Mouse (Mus musculus): Measurements from ENCODE around the gene Atxn2. TPM values are rescaled to one million over a fixed set of nuclear protein-coding genes. Genes with fewer than 3 reads are reported as not detected.
"Not testable (repeated sequence)": the region's sequence is repeated elsewhere in the genome, so short reads cannot be mapped to it uniquely, and the experiment has no call there.

Atxn2 gene
- total RNA-seq, 2 experiments from 2014 or later: 41.5 to 73.0 TPM

DNA sequence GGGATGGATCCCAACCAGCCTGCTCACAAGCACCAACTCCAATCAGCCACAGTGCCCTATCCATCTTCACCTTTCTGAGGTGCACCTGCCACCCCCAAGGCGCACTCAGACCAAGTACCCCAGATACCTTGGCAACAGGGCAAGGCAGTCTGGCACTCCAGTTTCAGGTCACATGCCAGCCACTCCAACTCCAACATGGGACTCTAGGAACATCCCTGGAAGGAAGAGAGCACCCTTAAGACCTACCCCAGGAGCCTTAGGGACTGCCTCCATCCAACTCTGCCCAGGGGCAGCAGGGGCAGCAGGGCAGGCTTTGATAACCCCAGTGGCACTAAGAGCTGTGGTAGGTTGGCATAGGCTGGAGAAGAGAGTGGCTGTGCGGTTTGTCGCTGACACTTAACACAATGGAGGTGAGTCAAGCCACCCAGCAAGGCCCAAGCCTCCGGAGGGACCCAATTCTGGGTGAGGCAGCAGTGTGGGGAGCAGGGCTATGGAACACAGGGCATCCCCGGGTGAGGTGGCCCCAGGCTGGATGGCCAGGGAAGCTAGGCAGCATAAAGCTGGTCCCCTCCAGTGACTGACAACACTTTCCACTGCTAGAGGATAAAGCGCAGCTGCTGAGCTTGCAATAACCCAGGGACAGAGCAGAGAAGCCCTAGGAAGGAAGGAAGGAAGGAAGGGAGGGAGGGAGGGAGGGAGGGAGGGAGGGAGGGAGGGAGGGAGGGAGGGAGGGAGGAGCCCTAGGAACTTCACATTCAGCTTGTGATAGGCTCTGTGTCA lies 121.4 kb downstream of the Atxn2 start:
- ATAC-seq (replicated peaks; ENCODE audit: poor library complexity, severe bottlenecking): no peak

DNA sequence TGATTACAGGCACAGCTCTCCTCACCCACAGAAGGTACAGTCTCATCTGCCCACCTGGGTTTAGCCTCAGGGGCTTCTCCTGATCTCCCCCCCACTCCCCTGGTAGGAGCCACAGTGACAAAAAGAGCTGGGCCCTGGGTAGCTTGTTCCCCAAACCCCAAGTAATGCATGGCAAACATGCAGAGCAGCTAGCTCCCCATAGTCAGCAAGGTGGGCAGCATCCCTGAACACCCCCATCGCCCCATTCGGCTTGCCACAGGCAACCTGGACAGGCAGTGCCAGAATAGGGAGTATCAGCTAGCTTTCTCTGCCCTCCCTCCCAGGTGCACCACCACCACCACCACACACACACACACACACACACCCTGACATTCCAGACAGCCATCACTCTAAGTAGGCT lies 122.0 kb downstream of the Atxn2 start:
- ATAC-seq (replicated peaks; ENCODE audit: poor library complexity, severe bottlenecking): no peak

DNA sequence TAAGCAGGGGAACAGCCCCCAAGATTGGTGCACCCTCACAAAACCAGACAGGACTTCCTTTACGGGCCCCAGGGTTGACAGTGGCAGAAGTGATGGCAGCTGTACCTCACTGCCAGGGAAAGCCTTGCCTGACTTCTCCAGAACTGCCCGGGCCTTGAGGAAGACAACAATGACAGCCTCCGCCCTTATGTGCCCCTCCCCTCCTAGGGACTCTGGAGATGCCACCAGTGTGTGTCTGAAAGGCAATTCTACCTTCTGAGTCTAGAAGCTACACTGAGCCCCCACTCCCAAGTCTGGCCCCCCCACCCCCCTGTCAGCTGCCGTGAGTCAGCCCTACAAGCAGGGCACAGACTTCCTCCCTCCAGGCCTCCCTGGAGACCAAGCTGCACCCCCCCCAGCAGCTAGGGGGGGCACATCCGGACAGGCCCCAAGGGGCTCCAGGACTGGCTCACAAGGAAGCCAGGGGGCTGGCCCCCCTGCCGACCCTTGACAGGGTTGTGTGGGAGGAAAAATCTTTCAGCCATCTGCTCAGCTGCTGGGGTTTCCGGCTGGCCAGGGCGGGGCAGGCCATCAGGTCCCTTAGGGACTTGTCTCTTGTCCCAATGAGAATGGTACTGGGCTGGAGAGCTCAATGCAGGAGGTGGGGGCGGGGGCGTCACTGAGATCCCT lies 122.6 kb downstream of the Atxn2 start:
- peak; percentile 20 for ATAC-seq (replicated peaks; ENCODE audit: poor library complexity, severe bottlenecking)

DNA sequence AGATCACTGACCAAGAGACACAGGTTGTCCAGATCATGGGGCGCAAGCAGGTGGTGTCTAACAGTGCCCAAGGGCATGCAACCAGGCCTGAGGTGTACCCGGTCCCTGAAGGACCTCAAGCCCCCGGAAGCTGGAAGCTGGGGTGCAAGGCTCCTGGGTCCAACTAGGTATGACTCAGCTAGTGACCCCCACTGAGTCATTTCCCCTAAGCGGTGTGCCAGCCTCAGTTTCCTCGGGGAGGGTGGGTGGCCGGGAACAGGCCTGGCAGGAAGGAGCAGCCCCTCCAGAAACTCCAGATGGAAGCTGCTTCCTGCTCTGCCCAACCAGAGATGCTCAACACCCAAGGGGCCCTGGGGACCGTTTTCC lies 123.1 kb downstream of the Atxn2 start:
- ATAC-seq (replicated peaks; ENCODE audit: poor library complexity, severe bottlenecking): no peak

DNA sequence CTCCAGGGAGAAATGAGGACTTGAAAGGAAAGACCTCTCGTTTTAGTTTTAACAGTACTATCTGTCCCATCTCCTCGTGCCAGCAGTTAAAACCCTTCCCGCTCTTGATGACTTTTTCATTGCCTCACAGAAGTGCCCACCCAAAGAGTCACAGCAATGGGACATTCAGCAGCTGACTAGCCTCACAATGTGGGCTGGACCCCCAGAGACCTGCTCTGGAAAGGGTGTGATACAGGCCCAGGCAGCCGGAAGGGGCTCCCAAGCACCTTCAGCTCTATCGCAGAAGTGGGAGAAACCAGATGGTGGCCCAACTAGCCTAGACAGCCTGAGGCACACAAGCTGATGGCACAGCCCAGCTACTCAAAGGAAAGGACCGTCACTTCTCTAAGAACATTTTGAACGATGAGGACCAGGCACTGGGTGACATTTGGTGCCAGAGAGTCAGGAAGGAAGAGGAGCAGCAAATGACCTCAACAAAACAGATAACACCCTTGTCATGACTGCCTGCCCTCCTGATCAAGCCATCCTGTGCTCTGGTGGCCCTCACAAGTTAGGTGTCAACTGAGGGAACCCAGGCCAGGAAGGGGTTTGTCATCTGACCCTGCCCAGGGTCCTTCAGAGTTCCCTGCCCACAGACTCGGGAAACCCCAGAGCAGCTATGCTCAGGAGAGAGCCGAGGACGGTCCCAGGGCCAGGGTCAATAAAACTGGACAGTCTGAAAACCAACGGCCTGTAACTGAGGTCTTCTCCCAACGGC lies 124.0 kb downstream of the Atxn2 start:
- no peak for ATAC-seq (replicated peaks; ENCODE audit: poor library complexity, severe bottlenecking)

DNA sequence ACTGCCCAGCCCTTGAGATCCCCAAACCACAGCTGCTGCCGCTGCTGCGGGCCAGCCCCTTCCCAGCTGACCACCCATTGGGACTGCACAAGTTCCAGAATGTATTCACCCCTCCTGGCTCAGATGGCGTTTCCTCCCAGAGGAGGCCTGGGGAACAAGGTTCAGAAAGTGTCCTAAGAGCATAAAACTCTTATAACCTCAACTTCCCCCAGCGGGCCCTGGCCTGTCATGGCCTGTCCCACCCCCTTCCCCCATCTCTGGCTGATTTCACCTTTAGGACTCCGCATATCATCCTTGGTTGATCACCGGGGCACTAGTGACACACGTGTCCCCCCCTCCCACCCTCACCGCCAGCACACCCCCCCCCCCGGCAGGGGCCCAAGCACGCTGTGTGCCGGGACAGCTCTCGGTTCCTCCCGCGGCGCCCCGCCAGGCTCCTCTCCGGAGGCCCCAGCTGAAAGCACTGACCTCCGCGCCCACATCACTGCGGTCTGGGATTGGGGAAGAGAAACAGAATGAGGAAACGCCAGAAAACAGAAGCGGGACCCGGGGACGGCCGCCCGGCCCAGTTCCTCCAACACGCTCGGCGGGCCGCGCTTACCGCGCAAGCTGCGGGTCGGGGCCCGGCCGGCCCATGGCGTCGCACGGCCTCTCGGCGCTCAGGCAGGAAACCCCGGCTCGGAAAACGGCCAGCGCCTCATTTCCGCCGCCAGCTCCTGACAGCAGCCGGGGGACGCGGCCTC lies 125.0 kb downstream of the Atxn2 start:
- peak; percentile 40 for ATAC-seq (replicated peaks; ENCODE audit: poor library complexity, severe bottlenecking)

DNA sequence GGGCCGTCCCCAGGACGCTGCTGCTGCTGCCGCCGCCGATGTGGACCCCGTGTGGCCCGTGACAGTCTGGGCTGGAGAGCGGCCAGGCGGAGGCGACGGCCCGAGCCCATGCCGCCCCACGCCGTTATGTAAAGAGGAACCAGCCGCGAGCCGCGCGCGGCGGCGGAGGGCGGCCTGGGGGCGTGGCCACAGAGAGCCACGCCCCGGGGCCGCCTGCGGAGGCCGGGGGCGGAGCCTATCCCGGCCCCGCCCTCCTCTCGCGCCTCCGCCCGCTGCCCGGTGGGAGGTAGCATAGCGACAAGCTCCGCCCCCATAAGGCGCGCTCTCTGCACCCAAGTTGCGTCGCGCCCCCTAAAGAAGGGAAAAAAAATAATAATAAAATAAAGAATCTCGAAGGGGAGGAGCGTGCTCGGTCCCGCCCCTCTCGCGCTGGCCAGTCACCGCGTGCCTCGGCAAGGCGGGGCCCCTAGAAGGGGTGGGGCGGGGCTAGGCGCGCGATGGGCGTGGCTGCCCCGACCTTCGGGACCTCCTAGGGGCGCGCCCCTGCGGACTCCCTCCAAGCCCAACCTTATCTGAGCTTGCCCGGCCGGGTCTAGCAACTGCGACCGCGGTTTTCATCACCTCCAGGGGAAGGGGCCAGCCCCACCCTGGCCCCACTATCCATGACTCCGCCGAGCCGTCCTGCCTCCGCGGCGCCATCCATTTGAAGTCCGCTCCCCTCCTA lies 125.7 kb downstream of the Atxn2 start:
- peak; percentile 56 for ATAC-seq (replicated peaks; ENCODE audit: poor library complexity, severe bottlenecking)

DNA sequence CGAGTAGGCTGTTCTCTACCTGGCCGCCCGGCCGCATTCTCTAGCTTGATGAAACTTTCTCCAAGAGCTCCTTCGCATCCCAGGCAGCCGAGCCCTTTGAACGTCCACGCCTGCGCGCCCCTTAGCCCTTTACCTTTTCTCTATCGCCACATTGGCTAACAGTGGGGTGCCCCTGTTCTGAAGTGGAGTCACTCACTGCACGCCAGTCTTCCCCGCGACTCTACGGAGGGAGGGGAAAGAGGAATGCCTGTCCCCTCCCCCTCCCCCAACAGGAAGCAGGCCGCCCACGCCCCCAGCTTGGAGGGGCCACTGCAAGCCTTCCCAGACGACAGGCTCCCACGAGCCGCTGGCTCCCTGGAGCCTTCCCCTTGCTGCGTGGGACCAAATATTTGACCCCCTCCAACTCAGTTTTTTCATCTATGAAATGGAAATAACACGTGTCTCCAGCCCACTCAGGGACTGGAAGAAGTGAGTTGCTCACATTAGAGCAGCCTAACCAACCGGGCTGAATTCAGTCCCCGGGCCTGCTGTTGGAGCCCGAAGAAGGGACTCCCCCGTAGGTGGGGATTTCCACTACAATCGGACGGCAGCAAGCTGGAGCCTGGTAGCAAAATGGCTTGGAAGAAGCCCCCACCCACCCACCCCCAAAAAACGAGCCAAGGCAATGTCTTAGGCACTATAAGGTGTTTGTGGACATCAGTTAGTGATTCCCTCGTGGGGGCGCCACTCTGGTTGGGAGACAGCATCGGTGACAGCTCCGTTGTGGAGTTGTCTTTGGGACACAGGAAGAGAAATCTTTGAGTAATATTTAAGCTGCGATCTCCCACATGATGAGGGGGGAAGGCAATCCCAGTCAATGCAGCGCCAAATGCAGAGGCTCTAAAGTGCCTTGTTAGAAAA lies 126.6 kb downstream of the Atxn2 start, which contains the start of gene Sh2b3:
Gene Sh2b3 (minus strand): TSS at position 206 of the 900 bp plus-strand sequence.
- ATAC-seq (replicated peaks; ENCODE audit: poor library complexity, severe bottlenecking): no peak

DNA sequence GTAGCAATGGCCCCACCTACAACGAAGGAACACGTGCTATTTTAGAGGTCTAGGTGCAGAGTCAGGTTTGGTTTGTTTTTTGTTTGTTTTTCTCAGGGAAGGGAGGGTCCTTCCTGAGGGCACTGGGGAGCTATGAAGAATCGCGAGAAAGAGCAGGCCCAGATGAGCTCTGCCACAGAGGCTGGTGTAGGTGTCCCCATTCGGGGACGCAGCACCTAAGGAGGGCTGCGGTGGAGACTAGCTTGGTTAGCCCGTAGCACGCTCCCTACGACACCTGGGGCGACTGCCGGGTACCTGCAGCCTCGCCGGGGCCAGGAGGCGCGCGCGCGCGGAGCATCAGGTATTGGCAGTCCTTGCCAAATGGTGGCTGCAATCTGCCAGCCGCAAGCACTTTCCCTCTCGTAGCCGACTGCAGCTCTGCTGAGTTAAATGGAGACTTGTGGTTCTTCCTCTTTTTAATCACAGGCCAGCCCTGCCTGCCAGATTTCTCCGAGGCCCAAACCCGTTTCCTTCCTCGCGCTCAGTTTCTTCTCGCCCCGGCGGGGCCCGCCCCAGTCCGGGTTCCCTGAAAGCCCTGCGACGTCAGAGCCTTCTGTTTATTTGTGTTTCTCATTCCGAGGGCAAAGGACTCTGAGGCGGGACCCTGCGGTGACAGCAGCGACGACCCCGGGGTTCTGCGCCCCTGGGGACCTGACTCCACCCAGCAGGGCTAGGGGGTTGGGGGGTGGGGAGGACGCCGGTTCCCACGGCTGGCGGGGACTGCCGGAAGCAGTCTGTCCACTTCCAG lies 127.4 kb downstream of the Atxn2 start:
- peak; percentile 13 for ATAC-seq (replicated peaks; ENCODE audit: poor library complexity, severe bottlenecking)

DNA sequence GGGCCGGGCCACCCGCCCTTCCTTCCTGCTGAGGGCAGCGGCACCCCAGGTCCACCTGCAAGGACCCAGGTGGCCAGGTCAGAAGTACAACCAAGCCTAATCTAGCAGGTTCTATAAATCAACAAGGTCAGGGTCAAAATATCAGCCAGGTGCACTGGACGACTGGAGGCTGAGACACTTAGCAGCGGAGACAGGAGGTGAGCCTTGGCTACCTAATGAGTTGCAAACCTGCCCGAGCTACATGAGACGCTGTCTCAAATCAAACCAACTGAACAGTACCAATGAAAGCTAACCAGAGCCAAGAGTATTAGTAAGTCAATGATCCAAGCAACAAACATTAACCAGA lies 128.0 kb downstream of the Atxn2 start:
- ATAC-seq (replicated peaks; ENCODE audit: poor library complexity, severe bottlenecking): no peak

DNA sequence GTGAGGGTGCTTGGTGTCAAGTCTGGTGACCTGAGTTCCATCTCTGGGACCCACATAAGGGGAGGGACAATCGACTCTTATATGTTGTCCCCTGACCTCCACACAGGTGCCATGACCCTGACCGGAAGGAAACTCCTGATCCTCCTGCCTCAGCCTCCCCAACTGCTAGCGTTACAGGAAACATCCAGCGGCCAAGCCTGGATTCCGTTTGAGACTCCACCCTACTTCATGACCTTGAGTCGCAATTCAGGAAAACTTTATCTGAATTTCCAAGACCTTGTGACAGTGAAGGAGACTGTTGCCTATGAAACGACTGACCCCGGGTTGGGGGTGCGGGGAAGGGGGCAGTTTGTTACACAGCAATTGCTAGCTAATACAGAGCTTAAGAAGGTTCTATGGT lies 130.4 kb downstream of the Atxn2 start:
- no peak for ATAC-seq (replicated peaks; ENCODE audit: poor library complexity, severe bottlenecking)

DNA sequence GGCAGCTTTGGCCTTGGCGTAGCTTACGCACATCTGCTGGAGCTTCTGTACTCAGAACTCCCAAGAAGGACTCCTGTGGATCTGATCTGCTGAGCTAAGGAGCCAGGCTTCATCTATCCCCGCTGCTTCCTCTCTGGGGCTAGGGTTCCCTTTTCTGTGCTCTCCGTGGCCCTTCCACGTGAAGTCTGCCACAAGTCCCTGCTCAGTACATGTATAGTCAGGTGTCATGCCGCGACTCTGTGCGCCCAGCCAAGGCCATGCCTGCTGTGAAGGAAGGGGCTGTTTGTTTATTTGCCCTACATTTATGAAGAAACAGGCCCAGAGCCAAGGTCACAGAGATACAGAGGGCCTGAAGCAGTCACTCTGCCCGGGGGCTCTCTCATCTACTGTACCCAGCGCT lies 130.8 kb downstream of the Atxn2 start:
- ATAC-seq (replicated peaks; ENCODE audit: poor library complexity, severe bottlenecking): no peak

DNA sequence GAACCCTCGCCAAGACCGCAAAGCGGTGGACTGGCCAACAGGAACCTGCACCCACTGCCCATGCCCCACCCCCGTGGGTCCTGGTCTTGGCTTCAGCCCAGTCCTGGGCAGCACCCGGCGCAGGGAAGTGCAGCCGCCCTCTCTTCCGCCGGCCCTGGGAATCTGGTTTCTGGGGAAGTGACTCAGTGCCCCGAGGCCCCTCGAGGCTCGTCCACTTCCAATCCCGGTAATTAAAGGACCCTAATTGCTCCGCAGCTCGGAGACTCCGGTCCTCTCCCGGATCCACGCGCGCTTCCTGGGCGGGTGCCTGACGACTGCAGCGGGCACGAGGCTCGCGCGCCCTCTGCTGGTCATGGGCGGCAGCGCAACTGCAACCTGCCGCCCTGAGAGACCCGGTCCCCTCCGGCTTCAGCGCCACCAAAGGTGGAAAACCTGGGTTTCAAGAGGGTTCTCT lies 131.6 kb downstream of the Atxn2 start:
- peak; percentile 35 for ATAC-seq (replicated peaks; ENCODE audit: poor library complexity, severe bottlenecking)

DNA sequence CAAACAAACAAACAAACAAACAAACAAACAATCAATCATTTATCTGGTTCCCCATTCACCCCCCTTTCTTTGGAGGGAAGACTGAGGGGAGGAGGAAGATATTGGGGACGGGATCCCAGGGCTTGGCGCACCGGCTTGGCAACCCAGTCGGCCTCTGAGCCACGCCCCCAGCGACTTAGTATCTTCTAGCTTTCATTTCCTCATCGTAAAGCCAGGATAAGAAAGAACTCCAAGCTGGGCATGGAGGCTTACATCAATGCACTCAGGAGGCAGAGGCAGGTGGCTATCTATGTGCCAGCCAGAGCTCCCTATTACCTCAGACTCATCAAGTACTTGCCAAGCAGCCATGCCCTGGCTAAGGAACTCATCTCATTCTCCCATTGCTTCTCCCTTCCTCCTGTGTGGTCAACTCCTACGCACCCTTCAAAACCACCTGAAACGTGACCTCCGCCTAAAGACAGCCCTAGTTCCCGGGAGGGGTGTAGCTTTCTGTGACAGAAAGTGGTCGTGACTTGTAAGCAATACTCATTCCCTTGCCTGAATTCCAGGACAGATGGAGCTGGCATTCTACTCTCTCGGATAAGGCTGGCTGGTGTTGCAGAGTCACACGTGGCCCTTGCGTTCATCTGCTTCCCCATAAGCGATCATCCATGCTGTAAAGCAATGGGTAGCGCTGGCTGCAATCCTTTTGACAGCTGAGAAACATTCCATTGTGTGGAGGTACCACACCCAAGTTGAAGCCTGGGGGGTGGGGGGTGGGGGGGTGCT lies 132.2 kb downstream of the Atxn2 start:
- ATAC-seq (replicated peaks; ENCODE audit: poor library complexity, severe bottlenecking): peak; percentile 26; the same call in 1 of the 2 replicates

DNA sequence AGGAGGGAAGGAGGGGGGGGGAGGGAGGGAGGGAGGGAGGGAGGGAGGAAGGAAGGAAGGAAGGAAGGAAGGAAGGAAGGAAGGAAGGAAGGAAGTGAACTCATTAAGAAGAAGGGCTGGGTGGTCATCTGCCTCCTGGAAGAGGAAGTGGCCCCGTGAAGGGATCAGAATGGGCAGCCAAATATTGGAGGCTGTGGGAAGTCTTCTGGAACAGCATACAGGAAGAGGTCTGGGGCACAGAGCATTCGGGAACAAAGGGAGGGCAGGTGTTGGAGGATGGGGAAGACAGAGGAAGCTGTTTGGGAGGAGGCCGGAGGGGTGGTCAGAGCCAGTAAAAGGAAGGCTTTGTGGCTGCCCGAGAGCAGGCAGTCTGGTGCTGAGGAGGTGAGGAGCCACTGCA lies 134.2 kb downstream of the Atxn2 start:
- no peak for ATAC-seq (replicated peaks; ENCODE audit: poor library complexity, severe bottlenecking)

DNA sequence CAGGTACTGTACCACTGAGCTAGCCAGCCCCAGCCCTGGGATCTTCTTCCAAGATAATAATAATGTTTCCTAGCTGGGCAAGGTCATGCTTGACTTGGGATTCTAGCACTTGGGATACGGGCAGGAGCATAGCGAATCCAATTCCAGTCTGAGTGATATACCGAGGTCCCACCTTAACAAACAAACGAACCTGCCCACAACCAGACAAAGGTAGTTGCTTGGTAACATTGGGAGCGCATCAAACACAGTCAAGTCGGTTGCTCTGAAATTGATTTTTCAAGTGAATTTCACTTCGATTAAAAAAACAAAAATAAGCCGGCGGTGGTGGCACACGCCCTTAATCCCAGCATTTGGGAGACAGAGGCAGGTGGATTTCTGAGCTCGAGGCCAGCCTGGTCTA lies 135.2 kb downstream of the Atxn2 start:
- ATAC-seq (replicated peaks; ENCODE audit: poor library complexity, severe bottlenecking): no peak

DNA sequence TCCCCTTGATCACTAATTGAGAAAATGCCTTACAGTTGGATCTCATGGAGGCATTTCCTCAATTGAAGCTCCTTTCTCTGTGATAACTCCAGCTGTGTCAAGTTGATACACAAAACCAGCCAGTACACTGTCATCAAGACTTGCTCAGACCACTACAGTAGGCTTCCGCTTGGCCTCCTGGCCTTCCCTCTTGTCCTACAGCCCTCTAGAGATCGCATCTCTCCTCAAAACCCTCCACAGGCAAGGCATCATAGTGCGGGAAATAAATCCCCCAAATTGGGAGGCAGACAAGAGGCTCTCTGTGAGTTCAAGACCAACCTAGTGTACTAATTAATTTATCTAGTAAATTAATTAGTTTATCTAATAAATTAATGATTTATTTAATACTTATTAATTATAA lies 136.1 kb downstream of the Atxn2 start:
- ATAC-seq (replicated peaks; ENCODE audit: poor library complexity, severe bottlenecking): not testable (repeated sequence)

All from granulocyte monocyte progenitor cell, adult 5-6 weeks (primary cell).